Mouse (Mus musculus): ENCODE measurements around the gene Gjd3.
"Not testable (repeated sequence)": the region's sequence is repeated elsewhere in the genome, so short reads cannot be mapped to it uniquely, and the experiment has no call there.

The Gjd3 gene

DNA sequence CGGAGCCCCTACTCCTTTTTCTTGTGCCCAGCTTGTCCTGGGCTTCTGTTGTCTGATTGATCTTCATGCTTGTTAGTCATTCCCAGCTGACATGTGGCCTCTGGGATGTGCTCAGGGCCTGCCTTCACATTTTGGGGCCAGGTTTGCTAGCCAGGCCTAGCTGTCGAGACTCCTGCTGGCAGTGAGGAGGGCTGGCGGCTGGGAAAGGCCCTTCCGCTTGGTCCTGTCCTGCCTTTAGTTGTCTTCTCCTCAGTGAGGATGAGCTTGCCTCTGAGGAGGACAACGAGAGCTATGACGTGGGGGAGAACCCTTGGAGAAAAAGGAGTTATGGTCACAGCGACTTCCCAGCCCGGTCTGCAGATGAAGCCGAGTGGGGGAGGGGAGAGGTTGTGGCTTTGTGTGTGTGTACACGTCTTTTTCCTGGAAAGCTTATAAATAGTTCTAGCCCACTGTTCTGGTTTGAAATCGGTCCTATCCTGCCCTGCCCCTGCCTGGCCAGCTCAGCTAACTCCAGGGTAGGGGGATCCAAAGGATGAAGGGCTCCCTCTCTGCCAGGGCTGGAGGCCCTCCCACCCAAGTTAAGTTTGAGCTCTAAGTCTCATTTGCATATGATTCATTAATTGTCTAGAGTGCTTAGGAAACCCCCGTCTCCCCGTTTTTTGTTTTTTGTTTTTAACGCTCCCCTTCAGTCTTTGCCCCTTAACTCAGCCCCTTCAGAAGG, 38.9 kb downstream of the Gjd3 start:
- DNase-seq = peak; percentile 80

DNA sequence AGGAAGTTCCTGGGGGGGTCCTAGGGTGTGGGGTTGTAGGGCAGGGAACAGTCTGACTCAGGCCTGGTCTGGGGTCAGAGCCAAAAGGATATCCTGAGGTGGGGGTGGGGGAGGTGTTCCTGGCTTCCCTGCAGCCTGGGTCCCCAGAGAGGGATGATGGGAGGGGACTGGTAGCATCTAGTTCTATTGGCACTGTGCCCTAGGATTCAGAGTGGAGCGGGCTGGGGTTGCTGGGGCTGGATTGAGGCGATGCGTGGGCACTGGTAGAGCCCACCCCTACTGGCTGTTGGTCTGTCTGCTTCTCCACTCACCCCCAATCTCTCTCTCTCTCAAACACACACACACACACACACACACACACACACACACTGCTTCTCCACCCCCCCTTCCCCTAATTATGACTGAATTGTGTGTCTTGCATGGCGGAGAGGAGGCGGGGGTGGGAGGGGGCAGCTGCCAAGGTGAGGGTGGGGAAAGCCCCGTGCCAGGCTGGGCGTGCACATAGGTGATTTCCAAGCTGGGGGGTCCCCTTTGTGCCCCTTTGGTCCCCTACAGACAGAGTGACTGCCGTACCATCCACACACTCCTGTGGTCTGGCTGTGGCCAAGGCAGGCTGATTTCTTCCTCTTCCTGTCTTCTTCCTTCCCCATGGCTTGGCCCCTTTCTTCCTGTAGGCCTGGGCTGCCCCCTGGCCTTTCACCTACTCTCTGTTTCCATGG, 39.7 kb downstream of the Gjd3 start:
- DNase-seq = peak; percentile 89

DNA sequence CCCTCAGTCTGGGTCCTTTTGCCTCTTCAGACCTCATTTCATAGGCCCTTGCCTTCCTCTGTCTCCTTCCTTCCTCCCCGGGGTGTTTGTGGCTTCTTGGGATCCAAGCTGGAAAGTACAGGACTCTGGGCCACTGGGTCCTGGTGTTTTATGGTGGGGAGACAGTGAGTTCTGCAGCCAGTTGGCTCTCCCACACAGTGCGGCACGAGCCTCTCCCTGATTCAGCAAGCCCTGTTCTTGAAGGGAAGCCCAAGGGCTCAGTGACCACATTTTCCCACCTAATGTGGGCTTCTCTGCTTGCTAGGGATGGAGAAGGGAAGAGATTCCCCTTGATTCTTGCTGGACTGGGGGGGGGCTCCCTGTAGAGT, 40.3 kb downstream of the Gjd3 start:
- no peak for DNase-seq

DNA sequence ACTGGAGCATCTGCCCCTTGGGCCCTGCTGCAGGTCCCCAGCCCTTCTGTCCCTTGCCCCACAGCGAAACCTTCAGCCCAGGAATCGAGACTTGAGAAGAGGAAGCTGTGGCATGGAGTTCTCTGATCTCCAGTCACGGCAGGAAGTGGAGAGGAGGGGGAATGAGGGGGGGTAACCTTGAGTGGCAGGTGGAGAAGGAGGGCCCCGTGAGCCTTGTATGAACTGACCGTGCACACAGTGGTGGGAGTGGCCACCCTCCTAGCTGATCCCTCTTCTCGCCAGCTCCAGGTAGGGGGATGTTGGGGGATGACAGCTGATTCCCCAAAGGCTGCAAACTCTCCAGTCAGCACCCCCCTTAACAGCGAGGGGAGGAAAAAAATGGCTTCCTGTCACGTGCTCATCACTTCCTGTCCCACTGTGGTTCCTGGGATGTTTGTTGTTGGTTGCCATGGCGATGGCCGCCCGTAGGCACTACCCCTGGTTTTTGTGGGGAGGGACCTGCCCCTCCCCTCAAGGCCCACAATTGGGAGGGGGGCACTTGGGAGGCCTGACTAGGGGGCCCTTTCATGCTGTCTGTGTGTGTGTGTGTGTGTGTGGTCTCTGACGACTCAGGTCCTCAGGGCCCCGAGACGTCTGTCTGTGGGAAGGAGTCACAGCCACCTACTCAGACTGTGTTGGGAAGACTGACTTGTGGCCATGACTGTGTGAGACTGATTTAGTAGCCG, 40.8 kb downstream of the Gjd3 start:
- DNase-seq = peak; percentile 96

DNA sequence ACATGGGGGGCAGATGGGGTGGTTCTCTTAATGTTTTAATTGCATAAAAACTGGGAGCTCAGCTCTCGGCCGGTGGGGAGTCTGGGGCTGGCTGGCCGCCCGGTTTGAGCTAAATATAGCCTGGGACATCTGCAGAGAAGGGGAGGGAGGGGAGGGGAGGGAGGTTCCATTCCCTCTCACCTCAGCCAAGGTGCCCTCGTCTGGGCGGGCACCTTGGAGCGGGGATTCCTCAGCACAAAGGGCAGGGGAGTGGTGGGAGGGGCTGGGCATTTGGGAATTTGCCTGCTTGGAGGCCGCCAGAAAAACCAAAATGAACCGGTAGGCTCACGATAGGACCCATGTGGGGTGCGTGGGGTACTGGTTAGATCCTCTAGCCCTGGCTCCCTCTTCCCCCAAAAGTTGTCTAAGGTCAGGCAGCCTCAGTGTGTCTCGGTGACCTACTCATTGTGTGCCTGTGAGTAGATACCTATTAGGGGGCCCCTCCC, 41.4 kb downstream of the Gjd3 start:
- peak; percentile 79 for DNase-seq

DNA sequence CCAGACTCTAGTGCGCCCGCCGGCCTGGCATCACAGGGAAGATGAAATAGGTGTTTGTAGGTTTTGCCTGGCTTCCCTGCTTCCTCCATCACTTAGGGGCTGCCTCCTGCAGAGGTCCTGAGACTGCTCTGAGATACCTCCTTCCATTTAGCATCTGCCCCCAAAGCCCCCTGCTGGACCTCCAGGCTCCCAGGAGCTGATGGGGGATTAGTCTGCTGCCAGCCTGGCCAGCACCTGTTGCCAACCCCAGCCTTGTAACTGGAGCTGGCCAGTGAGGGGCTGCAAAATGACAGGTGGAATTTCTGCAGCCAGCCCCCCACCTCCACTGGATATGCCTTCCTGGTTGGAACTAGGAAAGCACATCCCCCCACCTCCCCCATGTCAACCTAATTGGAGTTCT, 42.0 kb downstream of the Gjd3 start:
- DNase-seq = peak; percentile 21

DNA sequence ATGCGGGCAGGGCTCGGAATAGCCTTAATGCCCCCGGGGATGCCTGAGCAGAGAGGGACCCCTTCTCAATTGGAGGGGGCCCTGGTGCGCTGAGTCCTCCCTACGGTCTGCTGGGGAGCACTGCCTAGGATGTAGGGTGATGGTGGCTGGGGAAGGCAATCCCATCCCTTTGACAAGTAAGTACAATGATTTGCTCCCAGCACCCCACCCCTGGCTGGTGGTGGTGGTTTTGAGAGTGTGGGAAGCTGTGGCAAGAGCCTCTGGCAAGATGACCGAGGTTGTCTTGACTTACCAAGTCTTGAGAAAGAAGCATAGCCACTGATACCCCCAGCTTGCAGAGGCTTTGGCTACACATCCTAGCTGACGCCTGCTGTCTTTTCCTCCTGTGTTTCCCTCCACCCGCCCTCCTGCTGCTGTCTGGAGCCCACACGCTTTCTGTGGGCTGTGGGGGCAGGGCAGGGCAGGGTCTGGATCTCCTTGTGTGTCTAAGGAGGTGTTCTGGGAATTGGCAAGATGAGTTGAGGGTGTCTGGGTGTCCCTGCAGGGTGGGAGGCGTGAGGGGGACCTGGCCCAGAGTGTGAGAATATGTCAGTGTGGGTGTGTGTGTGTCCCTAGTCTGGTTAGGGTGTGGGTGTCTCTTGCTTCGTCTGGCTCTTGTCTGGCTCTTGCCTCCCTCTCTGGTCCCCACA, 42.7 kb downstream of the Gjd3 start:
- DNase-seq = peak; percentile 68

DNA sequence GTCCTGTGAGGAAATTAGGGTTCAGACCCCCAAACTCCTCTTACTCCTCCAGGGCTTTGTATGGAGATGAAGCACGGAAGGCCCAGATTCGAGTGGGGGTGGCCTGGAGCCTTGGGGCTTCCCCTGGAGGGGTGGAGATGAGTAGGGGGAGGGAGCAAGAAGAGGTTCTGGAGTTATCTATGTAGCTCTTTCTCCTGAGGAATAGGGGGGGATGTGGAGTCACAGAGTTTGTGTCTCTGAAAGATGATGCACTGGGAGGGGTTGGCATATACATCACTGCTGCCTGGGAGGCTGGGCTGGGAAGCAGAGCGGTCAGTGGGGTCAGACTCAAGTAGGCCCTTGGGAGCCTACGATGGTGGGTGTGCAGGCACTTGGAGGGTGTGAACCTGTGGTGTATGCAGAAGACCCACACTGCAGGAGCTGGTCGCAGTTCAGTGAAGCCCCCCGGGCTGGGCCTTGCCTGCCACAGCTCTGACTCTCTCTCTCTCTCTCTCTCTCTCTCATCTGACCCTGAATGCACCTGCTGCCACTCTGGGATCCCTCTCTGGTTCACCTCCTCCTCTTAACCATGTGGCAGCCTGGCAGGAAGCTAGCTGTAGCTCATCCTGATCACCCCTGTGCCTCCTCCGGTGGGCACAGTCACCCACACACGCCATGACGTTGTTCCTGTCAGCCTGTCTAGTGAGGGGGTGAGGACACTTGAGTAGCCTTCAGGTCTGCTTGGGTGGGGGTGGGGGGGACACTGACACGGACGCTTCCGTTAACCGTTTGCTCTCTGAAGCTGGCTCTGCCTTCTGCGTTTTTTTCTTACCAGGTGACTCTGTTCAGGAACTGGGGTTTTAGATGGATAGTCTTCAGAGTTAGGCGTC, 43.5 kb downstream of the Gjd3 start:
- peak; percentile 45 for DNase-seq

DNA sequence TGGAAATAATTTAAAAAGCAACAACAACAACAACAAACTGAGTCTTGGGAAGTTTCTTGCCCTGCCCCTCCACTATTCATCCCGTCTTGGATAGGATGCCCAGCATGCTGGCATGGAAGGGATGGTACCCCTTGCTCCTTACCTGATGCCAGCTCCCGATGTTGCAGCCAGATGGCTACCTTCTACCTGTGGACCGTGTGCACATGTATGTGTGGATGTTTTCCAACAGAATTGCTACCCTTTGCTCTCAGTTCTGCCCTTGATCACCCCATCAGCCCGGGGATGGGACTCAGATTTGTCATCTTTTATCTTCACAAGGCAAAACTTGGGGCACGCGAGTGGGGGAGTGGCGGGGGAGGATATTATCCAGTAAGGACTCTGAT, 44.1 kb downstream of the Gjd3 start:
- no peak for DNase-seq

DNA sequence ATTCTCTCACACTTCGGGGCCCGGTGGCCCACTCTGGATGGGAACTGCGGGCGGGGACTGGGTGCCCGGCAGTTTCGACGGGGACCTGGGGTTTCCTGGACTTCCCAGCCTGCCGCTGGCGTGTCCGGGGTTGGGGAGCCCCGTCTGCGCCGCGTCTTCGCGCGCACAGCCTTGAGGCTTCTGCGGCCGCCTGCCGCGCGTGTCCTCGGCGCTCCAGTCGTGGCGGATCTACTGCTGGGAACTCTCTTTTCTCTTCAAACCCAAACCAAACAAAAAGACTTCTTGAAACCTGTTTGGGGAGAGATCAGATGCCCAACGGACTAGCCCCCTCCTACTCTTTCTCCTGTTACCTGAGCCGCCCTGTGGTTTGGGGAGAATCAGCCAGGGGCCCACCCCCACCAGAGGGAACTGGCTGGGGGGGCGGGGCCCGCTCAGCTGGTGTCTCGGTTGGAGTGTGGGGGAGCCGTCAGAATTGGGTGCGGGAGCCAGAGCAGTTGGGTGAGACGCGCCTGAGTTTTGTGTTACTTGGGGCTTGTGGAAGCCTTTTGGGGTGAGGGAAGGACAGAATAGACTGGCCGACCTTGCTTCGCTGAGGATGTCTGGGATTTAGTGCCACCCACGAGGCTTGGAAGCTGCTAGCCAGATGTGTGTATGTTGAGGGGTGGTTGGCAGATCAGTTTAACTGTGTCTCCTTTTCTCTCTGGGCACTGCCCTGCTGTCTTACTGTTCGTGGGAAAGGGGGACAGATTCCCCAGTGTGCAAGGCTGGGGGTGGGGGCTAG, 44.7 kb downstream of the Gjd3 start:
- DNase-seq = peak; percentile 77

DNA sequence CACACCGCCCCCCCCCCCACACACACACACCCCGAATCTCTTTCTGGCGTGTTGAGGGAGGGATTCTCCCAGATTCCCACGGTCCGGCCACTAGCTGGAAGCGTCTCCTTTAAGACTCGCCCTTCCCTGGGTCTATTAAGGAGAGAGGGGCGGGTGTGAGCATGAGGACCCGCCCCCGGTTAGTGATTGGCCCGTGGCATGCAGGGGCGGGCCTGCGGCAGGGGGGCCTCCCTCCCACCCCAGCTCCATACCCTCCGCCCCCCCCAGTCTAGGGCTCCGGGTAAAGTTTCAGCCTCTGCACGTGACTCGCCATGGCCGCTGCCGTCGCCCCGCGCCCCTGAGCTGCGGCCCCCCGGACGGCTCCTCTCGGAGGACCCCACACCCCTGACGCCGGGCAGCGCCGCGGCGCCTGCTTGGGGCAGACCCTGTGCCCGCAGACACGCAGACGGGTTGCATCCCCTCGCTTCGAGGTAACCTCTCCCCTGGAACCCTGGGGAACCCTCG, 45.4 kb downstream of the Gjd3 start:
- DNase-seq = peak; percentile 95

DNA sequence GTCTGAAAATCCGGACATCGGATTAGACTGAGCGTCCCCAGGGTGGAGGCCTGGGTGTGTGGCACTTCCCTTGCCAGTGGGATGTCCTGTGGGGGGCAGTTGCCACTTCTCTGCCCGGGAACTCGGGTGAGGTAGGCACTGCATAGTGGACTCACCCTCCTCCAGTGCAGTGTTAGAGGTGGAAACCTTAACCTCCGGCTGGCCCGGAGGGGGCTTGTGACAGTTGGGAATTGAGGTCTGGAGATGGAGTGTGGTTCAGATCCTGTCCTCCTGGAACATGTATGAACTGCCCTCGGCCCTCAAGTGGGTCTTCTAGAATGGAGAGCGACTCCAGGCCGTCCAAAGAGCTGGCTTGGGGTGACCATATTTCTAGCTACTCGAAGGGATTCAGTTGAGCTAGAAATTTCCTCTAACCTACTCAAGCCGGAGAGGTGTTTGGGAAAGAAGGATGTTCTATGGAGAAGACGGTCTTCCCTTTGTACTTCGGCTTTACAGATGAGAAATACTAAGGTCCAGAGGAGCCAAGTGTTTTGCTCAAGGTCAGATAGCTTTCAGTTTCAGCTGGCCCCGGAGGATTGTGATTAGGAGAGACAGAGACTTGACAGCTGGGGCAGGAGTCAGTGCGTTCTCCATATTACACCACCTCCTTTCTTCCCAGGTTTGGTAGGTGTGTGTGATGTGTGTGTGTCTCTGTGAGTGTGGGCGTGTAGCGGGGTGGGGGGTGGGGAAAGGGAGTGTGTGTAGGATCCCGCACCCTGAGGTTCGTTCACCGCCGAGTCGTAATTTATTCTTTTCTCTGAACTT, 46.0 kb downstream of the Gjd3 start:
- DNase-seq = peak; percentile 77

DNA sequence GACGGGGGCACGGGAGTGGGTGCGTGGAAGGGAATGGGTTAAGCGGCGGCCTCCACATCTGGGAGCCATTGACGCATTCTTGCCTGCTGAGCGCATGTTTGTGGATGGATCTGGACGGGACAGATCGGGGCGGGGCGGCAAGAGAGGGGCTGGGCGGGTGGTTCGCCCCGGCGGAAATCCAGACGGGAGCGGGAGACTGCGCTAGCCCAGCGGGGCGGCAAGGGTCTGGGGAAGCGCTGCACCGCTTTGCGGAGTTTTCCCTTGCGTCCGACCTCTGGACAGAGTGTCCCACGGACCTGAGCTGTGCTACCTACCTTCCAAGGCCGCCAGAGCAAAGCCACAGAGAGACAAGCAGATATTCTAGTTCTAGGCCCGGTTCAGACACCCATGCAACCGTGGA, 46.6 kb downstream of the Gjd3 start:
- peak; percentile 94 for DNase-seq

DNA sequence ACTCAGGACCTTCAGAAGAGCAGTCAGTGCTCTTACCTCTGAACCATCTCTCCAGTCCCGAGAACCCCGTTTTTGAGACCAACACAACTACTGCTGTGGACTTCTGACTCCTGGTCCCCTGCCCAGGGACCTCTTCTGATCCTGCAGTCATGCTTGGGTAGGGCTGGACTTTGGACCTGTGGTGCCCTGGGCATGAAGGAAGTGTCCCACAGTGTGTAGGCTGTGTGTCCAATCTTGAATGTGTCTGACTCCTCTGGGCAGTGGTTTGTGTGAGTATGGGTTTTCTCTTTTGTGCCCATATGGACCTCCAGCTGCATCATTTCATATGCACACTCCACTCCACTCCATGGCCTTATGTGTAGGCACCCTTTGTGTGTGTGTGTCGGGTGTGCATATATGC, 47.7 kb downstream of the Gjd3 start:
- no peak for DNase-seq

DNA sequence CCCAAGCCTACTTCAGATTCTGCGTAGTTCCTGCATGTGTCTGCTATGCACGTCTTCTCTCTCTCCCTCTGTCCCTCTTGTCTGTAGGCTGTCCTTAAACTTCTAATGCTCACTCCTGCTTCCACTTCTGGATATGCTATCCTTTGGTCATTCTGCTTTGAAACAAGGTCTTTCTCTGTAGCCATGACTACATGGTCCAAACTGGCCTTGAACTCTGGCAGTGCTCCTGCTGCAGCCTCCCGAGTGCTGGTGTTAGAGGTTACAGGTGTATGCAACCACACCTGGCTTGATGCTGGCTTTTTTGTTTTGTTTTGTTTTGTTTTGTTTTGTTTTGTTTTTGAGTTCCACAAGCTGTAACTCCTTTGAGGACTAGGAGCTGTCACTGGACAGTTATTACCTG, 48.4 kb downstream of the Gjd3 start:
- DNase-seq = no peak

DNA sequence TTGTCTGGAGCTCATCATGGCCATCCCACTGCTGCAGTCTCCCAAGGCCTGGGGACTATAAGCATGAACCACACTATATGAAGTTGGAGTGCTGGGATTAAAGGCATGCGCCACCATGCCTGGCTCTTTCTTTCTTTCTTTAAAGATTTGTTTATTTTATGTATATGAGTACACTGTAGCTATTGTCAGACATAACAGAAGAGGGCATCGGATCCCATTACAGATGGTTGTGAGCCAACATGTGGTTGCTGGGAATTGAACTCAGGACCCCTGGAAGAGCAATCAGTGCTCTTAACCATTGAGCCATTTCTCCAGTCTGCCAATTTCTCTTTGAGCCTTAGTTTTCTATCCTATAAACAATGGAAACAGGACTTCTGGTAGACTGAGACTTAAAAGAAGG, 49.0 kb downstream of the Gjd3 start:
- DNase-seq = not testable (repeated sequence)

DNA sequence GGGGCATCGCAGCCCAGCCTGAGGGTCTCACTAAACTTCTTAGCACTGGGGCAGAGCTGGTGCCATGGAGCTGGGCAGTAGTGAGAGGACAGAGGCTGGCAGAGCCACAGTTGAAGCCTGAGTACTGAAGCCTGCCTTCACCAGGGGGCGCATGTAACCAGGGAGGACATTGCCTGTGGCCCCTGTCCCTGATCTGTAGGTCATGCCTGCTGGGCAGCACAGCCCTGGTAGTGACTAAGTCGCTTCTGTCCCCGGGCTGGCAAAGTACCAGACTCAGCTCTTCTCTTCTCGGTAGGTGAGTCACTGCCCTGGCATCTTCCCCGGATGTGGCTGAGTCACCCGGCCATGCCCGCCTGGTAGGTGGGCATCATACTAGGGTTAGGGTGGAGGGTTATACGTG, 49.7 kb downstream of the Gjd3 start:
- peak; percentile 89 for DNase-seq

DNA sequence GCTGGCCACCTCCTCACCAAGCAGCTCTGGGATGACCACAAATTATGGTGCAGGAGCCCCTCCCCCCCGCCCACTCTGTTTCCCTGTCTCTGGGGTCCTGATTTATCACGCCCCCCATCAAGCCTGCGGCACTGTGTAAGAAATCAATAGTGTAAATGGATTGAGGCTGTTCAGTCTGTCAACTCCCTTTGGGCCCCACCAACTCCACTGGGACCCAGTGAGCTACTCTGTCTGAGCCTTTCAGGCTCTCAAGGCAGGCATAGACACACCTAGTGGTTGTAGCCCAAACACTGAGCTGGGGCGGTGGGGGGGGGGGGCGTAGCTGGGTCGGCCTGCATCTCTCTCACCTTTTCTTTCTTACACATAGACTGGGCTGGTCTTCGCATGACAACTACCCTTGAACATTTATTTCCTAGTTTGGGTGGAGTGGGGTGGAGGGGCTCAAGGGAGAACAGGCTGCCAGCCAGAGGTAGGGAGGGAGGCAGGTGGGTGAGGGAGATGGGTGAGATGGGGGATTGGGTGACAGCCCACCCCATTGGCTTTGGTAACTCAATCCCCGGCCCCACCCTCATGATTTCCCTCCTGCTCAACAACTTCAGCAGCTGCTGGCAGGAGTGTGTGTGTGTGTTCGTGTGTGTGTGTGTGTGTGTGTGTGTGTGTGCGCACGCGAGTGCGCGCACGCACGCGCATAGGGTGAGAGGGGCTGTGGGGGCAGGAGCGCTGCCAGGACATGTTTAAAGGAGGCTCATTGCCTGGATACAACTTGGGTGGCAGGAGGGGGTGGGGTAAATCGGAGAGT, 50.3 kb downstream of the Gjd3 start:
- DNase-seq = peak; percentile 83
